Mouse (Mus musculus) heart, adult 2 months (tissue): Measurements from ENCODE around the gene Ubac2. TPM values are rescaled to one million over a fixed set of nuclear protein-coding genes. Genes with fewer than 3 reads are reported as not detected.

Source experiments
- DNase-seq, 2 experiments: peaks; one replicate each; pipeline ENCODE4 v3.0.0; 2021
- H3K27ac ChIP-seq: fragments of 200-600 bp; 2 replicates; pipeline ENCODE4 v1.8.1; 2022
- H3K27me3 ChIP-seq: fragments of 200-500 bp; 2 replicates; pipeline ENCODE4 v1.6.1; 2012; ENCODE audit warnings: mild to moderate bottlenecking, low read length, inconsistent platforms, mixed read lengths; ENCODE audit not compliant: control insufficient read depth, insufficient read depth
- H3K36me3 ChIP-seq: fragments of 200-500 bp; 2 replicates; pipeline ENCODE4 v1.6.1; 2012; ENCODE audit warnings: low read length, inconsistent platforms; ENCODE audit not compliant: control insufficient read depth, insufficient read depth
- H3K4me1 ChIP-seq: fragments of 200-500 bp; 2 replicates; pipeline ENCODE4 v1.6.1; 2011; ENCODE audit warnings: low read length; ENCODE audit not compliant: control insufficient read depth, insufficient read depth
- H3K4me3 ChIP-seq: fragments of 200-600 bp; 2 replicates; pipeline ENCODE4 v1.8.1; 2022
- H3K79me2 ChIP-seq: fragments of 200-500 bp; replicated peaks from 2 replicates; pipeline ENCODE4 v1.6.1; 2012; ENCODE audit warnings: mild to moderate bottlenecking, inconsistent platforms, low read length, moderate library complexity, mixed read lengths; ENCODE audit not compliant: control insufficient read depth, insufficient read depth
- H3K9ac ChIP-seq: fragments of 200-500 bp; 2 replicates; pipeline ENCODE4 v1.6.1; 2012; ENCODE audit warnings: low read depth, mild to moderate bottlenecking, control low read depth, inconsistent platforms, low read length, mixed read lengths
- CTCF ChIP-seq: fragments of 200-600 bp; IDR thresholded peaks from 2 replicates; pipeline ENCODE4 v1.8.1; 2022; ENCODE audit warnings: antibody characterized with exemption, mild to moderate bottlenecking, moderate library complexity
- EP300 ChIP-seq: fragments of 200-500 bp; IDR thresholded peaks from 2 replicates; pipeline ENCODE4 v1.6.1; 2011; ENCODE audit warnings: low read depth, low read length, control low read depth; ENCODE audit not compliant: insufficient read depth
- POLR2A ChIP-seq: fragments of 200-500 bp; IDR thresholded peaks from 2 replicates; pipeline ENCODE4 v1.6.1; 2011; ENCODE audit warnings: mild to moderate bottlenecking, low read depth, low read length, control low read depth; ENCODE audit not compliant: insufficient read depth
- WGBS: fragments of 180-500 bp; shearing (Covaris S2); methylation state at CpG from one replicate; pipeline ENCODE4 v1.1.7; 2018; 5-methylcytosine and 5-hydroxymethylcytosine counted together
- intact Hi-C: fragments of 180-260 bp; cut with DNase I; formaldehyde crosslinking; loops from one replicate; pipeline ENCODE4 v1.15.1; 2025
- polyA plus RNA-seq: library from polyadenylated mRNA; depleted of rRNA; stranded (reverse); fragments of >200 nt; gene quantifications from 2 replicates; pipeline ENCODE4 v1.2.3, GENCODE M21; 2012
- total RNA-seq, 2 experiments: library from RNA; stranded (reverse); gene quantifications; 2 replicates each; pipeline ENCODE4 v1.2.3; 2021

Gene Ubac2
- total and polyA plus RNA-seq, 3 experiments: 30.4 to 37.0 (median 31.9) TPM

DNA sequence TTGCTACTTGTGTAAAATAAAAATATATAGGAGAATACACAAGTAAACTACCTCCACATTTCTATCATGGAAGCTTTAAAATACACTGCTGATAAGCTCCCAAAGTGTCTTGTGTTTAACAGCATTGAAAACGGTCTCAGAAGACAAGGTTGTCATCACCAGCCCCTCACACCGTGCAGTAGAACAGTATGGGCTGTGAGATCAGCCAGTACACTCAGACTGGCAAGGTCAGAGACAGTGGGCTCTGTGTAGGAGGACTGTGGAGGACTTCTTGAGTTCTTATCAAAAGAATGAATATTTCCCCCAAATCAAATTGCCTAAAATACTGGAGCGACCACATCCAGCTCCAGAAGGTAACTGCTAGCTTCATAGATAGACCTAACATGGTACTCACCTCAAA is 61.2 kb downstream of the Ubac2 start:
- Histone ChIP-seq H3K79me2 (peaks cover 1% of the 10 kb centered on the region; the same call in 1 of the 2 replicates), H3K4me1 (peaks cover 7% of the 10 kb centered on the region), H3K4me3 (no peak overlapping the region), H3K27ac (no peak overlapping the region), H3K9ac (no peak overlapping the region), H3K36me3 (peaks cover 5% of the 10 kb centered on the region), H3K27me3 (no peaks in the 10 kb centered on the region)
- WGBS: 71% methylated on average over 3 of the region's 3 CpGs
- peak in 1 of 2 experiments; percentile 5 for DNase-seq
- no peak for TF ChIP-seq EP300
- no peak for TF ChIP-seq POLR2A
- intact Hi-C loops: no loop called here

DNA sequence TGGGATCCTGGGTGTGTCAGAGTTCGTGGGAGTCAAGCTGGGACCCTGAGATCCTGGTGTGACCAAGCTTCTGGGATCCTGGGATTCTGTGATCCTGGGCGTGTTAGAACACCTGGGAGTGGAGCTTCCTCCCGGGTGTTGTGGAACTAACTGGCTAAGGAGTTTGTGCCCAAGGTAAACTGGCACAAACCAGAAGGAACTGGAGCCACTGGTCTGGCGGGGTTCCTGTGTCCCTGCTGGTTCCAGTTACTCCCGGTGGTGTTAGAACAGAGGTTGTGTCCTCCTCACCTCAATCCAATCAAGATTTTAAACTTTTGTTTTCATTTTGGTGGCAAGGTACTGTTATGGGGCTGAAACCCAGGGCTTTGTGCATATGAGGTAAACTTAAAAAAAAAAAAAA is 67.7 kb downstream of the Ubac2 start:
- Histone ChIP-seq H3K27ac (no peak overlapping the region), H3K9ac (no peak overlapping the region), H3K36me3 (no peaks in the 10 kb centered on the region), H3K79me2 (no peaks in the 10 kb centered on the region; the same call in 1 of the 2 replicates), H3K27me3 (no peaks in the 10 kb centered on the region), H3K4me3 (no peak overlapping the region), H3K4me1 (peaks cover 2% of the 10 kb centered on the region; the same call in 1 of the 2 replicates)
- TF ChIP-seq EP300: no peak
- no peak for TF ChIP-seq POLR2A
- TF ChIP-seq CTCF: no peak
- WGBS: 78% methylated on average over 5 of the region's 5 CpGs
- intact Hi-C loops: no loop called here
- no peak for DNase-seq

DNA sequence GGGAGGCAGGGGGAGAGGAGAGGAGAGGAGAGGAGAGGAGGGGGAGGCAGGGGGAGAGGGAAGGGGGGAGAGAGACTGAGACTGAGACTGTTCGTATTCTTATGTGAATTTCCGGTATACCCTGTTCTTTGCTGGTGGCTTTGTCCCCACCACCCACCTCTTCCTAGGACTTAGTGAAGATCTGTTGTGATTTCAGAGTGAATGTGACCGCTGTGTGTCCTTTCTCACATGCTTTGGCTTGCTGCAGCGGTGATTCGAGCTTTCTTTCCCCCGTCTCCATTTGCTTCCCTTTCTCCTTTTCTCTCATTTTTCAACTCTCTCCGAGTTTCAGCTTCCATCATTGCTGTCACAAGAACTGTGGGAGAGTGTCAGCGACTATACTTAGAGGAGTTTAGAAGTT is 68.3 kb downstream of the Ubac2 start:
- TF ChIP-seq POLR2A: no peak
- no peak for TF ChIP-seq CTCF
- no peak for TF ChIP-seq EP300
- no peak overlapping the region for H3K4me3 ChIP-seq
- peaks cover 3% of the 10 kb centered on the region for H3K4me1 ChIP-seq
- intact Hi-C loops: no loop called here
- H3K27ac ChIP-seq: no peak overlapping the region
- H3K79me2 ChIP-seq: no peaks in the 10 kb centered on the region; the same call in 1 of the 2 replicates
- DNase-seq: no peak
- no peaks in the 10 kb centered on the region for H3K27me3 ChIP-seq
- H3K9ac ChIP-seq: no peak overlapping the region
- H3K36me3 ChIP-seq: no peaks in the 10 kb centered on the region
- WGBS: 68% methylated on average over 8 of the region's 8 CpGs

DNA sequence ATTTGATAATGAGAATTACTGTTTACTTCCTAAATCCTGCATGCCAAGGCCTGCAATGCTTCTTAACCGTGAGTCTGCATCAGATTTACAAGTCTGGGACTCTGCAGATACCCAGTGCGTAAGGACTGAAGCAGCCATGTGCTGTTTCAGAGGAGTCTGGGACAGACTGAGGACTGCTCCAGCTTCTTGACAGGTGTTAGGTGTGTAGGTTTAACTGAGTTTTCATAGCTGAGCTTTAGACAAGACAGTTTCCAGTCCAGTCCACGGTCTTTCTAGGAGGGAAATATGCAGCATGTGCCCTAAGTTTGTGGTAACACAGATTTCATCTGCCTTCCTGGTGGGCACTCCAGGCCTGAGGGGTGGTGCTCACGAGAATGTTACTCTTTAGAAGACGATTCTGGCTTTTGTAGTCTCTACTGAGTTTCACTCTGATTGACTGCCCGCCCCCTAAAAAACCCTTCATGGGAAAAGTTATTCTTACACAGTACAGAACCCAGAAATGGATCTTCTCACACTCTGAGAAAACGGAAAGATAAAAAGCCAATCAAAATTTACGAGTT is 68.9 kb downstream of the Ubac2 start:
- H3K27me3 ChIP-seq: no peaks in the 10 kb centered on the region
- H3K27ac ChIP-seq: no peak overlapping the region
- DNase-seq: peak in 1 of 2 experiments; percentile 1
- intact Hi-C loops: no loop called here
- TF ChIP-seq EP300: no peak
- H3K4me1 ChIP-seq: peaks cover 3% of the 10 kb centered on the region
- no peak overlapping the region for H3K4me3 ChIP-seq
- no peaks in the 10 kb centered on the region for H3K36me3 ChIP-seq
- no peak overlapping the region for H3K9ac ChIP-seq
- 75% methylated on average over 8 of the region's 8 CpGs for WGBS
- H3K79me2 ChIP-seq: no peaks in the 10 kb centered on the region; the same call in 1 of the 2 replicates

DNA sequence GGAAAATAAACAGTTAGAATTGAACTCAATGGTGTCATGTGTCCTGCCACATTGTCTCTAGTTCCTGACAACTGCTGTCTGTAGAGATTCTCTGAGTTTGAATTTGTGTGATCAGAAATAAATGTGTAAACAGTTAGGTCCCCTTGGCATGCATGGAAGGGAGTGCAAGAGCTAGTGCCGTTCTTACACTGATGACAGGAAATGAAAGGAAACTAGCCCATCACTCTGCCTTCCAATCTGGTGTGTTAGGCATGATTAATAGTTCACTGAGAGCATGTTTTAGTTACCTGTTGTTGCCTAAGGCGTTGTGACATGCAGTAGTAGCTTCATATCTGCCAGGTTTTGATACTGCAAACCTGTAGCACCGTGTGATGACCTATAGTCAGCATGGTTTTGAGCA is 69.5 kb downstream of the Ubac2 start:
- H3K79me2 ChIP-seq: no peaks in the 10 kb centered on the region; the same call in 1 of the 2 replicates
- WGBS: 79% methylated on average over 3 of the region's 3 CpGs
- no peak overlapping the region for H3K9ac ChIP-seq
- no peaks in the 10 kb centered on the region for H3K36me3 ChIP-seq
- peak in 1 of 2 experiments; percentile 0 for DNase-seq
- no peak overlapping the region for H3K4me3 ChIP-seq
- H3K27me3 ChIP-seq: no peaks in the 10 kb centered on the region
- intact Hi-C loops: no loop called here
- H3K27ac ChIP-seq: no peak overlapping the region
- H3K4me1 ChIP-seq: peaks cover 3% of the 10 kb centered on the region
- no peak for TF ChIP-seq CTCF
- no peak for TF ChIP-seq POLR2A
- TF ChIP-seq EP300: no peak

DNA sequence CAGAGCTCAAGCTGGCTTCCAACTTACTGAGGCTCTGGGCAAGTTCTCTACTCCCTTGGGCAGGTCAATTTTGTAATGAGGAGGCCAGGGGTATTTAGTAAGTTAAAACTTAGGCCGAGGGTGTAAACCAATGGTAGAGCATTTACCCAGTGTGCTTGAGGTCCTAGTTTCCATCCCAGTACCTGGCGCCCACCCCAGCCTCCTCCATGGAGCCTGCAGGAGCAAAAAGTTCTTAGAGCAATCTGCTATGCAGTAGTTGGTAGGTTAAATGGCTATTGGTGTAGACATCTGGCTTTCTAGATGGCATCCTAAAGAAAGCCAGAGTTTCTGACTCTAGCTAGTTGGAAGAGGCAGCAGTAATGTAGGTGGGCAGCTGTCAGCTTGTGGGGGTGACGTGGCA is 71.0 kb downstream of the Ubac2 start:
- intact Hi-C loops: no loop called here

More for the DNA sequence above, 71.0 kb downstream of the Ubac2 start:
- peaks cover 3% of the 10 kb centered on the region for H3K4me1 ChIP-seq
- no peak overlapping the region for H3K9ac ChIP-seq
- no peak for DNase-seq
- H3K79me2 ChIP-seq: no peaks in the 10 kb centered on the region; the same call in 1 of the 2 replicates
- no peak overlapping the region for H3K27ac ChIP-seq
- 98% methylated on average over 3 of the region's 3 CpGs for WGBS
- H3K27me3 ChIP-seq: no peaks in the 10 kb centered on the region
- TF ChIP-seq CTCF: no peak
- no peak for TF ChIP-seq POLR2A
- no peak for TF ChIP-seq EP300
- no peaks in the 10 kb centered on the region for H3K36me3 ChIP-seq
- no peak overlapping the region for H3K4me3 ChIP-seq
